Mouse (Mus musculus): Measurements from ENCODE around the gene Arl13b. TPM values are rescaled to one million over a fixed set of nuclear protein-coding genes. Genes with fewer than 3 reads are reported as not detected.

Gene Arl13b
- polyA plus RNA-seq, 1 experiment from 2014 or later: 22.1 TPM

DNA sequence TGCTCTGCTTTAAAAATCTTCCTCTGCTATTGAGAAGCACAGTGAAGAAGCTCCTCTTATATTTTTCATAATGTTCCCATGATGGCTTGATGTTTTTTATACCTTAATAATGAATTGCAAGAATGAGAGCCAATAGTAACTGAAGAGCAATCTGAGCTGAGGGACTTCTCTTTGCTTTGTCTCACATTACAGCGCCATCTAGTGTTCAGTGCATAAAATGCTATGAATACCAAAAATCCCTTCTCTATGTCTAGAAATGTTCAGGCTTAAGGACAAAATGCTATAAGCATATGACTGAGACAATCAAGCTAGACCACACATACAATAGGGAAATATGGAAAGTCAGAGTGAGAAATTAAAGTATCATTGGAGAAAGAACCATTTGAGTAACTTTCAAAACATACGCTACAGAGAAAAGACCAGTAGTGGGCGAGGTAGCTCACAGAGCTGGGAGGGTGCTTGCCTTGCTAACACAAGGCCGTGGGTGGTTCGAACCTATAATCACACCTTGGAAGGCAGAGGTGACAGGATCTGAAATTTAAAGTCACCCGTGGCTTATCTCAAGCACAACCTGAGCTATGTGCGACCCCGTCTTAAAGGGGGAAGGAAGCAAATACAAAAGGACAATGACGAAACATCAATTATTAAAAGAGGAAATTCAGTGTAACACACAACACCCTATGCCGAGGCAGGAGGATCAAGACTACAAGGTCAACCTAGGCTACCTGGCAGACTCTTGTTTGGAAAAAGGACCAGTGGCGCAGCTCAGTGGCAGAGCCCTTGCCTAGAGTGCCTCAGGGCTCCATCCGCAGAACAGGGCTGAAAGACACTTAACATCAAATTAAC lies 20.5 kb downstream of the Arl13b start:
- peak; percentile 36 for ATAC-seq

DNA sequence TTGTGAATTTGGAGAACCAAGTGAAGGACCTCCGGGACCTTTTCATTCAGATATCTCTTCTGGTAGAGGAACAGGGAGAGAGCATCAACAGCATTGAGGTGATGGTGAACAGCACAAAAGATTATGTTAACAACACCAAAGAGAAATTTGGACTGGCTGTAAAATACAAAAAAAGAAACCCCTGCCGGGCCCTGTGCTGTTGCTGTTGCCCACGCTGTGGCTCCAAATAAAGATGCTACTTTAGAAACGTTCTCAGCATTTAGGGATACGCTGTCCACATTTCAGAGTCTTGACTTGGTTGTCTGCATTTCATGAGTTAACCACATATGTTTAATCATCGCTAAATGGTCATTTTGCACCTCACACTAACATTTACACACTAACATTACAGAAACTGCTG lies 24.4 kb downstream of the Arl13b start:
- Histone ChIP-seq H3K27ac (ENCODE audit: low read length) (no peak overlapping the region), H3K4me2 (ENCODE audit: low read length) (no peak overlapping the region), H3K36me3 (ENCODE audit: control insufficient read depth, insufficient read depth) (no peaks in the 10 kb centered on the region), H3K4me1 (replicated peaks; ENCODE audit: control insufficient read depth, insufficient read depth, low read length) (no peaks in the 10 kb centered on the region), H3K9me3 (ENCODE audit: control insufficient read depth, low read length) (no peaks in the 10 kb centered on the region), H3K9ac (replicated peaks; ENCODE audit: low read depth, low read length) (no peak overlapping the region), H3K4me3 (replicated peaks; ENCODE audit: low read length) (no peak overlapping the region), H3K27me3 (replicated peaks; ENCODE audit: control insufficient read depth, insufficient read depth, low read length) (no peaks in the 10 kb centered on the region)
- no peak for ATAC-seq
- 93% methylated on average over 6 of the region's 6 CpGs for WGBS

More for the DNA sequence above, 20.5 kb downstream of the Arl13b start:
- Histone ChIP-seq H3K27ac (ENCODE audit: low read length) (no peak overlapping the region), H3K27me3 (replicated peaks; ENCODE audit: control insufficient read depth, insufficient read depth, low read length) (no peaks in the 10 kb centered on the region), H3K4me1 (replicated peaks; ENCODE audit: control insufficient read depth, insufficient read depth, low read length) (no peaks in the 10 kb centered on the region), H3K4me3 (replicated peaks; ENCODE audit: low read length) (no peak overlapping the region), H3K9ac (replicated peaks; ENCODE audit: low read depth, low read length) (no peak overlapping the region), H3K4me2 (ENCODE audit: low read length) (no peak overlapping the region), H3K36me3 (ENCODE audit: control insufficient read depth, insufficient read depth) (no peaks in the 10 kb centered on the region), H3K9me3 (ENCODE audit: control insufficient read depth, low read length) (no peaks in the 10 kb centered on the region)
- 78% methylated on average over 12 of the region's 12 CpGs for WGBS

DNA sequence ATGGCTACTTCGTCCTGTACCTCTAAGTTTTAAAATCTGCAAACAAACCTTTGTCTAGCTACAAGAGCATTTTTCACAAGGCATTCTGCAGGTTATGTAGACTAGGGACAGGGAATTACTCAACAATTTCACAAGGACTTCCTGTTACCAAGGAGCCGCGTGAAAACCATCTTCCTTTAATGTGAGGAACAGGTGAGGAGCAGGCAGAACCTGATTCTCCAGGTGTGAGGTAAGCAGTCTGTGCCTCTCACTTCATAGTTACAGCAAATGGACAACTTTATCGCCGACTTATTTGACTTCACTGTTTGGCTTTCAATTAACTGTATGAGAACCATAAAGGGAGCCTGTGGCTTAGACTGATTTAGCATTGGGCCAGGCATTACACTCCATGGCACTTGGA lies 32.3 kb downstream of the Arl13b start, which contains the start of gene Stx19:
Gene Stx19, plus strand, starts transcription at position 186 of the 400 bp plus-strand sequence.
- no peak within 1 kb of the TSS for H3K27ac ChIP-seq (ENCODE audit: low read length)
- no peaks in the 10 kb centered on the region for H3K9me3 ChIP-seq (ENCODE audit: control insufficient read depth, low read length)
- H3K36me3 ChIP-seq (ENCODE audit: control insufficient read depth, insufficient read depth): 0 out of 2 replicates have a peak, but pooled peaks cover 2% of the 10 kb centered on the region
- no peak within 1 kb of the TSS for H3K4me3 ChIP-seq (replicated peaks; ENCODE audit: low read length)
- no peak within 1 kb of the TSS for H3K9ac ChIP-seq (replicated peaks; ENCODE audit: low read depth, low read length)
- no peaks in the 10 kb centered on the region for H3K4me1 ChIP-seq (replicated peaks; ENCODE audit: control insufficient read depth, insufficient read depth, low read length)
- no peaks in the 10 kb centered on the region for H3K27me3 ChIP-seq (replicated peaks; ENCODE audit: control insufficient read depth, insufficient read depth, low read length)
- H3K4me2 ChIP-seq (ENCODE audit: low read length): no peak within 1 kb of the TSS
- WGBS: 89% methylated on average over 5 of the region's 5 CpGs
- no peak for ATAC-seq

DNA sequence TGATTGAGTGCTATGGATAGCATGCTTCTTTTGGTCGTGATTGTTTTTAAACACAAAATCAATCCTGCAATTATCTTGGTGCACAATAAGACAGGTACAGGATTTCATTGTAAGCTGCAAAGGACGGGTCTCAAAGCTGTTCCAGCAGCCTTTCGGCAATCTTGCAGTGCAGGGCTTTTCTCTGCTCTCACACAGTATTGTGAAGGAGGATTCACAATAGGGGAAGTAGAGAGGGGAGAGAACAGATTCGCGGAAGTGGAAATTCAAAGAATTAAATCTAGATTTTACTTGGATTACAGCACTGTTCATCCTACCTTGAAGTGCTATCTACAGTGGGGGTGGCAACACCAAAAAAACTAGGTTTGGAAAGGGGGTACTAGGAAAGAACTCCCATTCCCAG lies 33.0 kb downstream of the Arl13b start:
- Histone ChIP-seq H3K4me2 (ENCODE audit: low read length) (no peak overlapping the region), H3K4me1 (replicated peaks; ENCODE audit: control insufficient read depth, insufficient read depth, low read length) (no peaks in the 10 kb centered on the region), H3K27ac (ENCODE audit: low read length) (no peak overlapping the region), H3K9me3 (ENCODE audit: control insufficient read depth, low read length) (no peaks in the 10 kb centered on the region), H3K9ac (replicated peaks; ENCODE audit: low read depth, low read length) (no peak overlapping the region), H3K4me3 (replicated peaks; ENCODE audit: low read length) (no peak overlapping the region), H3K27me3 (replicated peaks; ENCODE audit: control insufficient read depth, insufficient read depth, low read length) (no peaks in the 10 kb centered on the region), H3K36me3 (ENCODE audit: control insufficient read depth, insufficient read depth) (0 out of 2 replicates have a peak, but pooled peaks cover 2% of the 10 kb centered on the region)
- no peak for ATAC-seq
- 76% methylated on average over 5 of the region's 5 CpGs for WGBS

DNA sequence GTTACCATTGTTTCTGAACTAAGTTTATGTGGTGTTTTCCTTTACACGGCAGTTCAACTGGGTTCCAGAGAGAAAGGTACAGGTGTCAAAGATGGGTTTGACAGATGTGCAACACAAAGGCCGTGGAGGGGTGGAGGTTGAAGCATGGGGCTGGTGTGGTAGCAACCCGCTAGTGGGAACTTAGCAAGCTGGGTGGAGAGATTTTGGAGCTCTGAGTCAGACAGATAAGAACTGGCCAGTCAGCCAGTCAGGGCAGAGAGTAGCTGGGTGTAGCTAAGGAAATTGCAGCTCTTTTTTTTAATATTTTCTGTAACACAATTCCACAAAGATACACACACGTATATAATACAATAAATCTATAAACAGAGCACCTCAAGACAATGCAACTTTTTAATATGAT lies 36.0 kb downstream of the Arl13b start:
- Histone ChIP-seq H3K4me2 (ENCODE audit: low read length) (no peak overlapping the region), H3K27ac (ENCODE audit: low read length) (no peak overlapping the region), H3K27me3 (replicated peaks; ENCODE audit: control insufficient read depth, insufficient read depth, low read length) (no peaks in the 10 kb centered on the region), H3K36me3 (ENCODE audit: control insufficient read depth, insufficient read depth) (0 out of 2 replicates have a peak, but pooled peaks cover 2% of the 10 kb centered on the region), H3K4me3 (replicated peaks; ENCODE audit: low read length) (no peak overlapping the region), H3K9me3 (ENCODE audit: control insufficient read depth, low read length) (no peaks in the 10 kb centered on the region), H3K4me1 (replicated peaks; ENCODE audit: control insufficient read depth, insufficient read depth, low read length) (no peaks in the 10 kb centered on the region), H3K9ac (replicated peaks; ENCODE audit: low read depth, low read length) (no peak overlapping the region)
- WGBS: 94% methylated on average over 4 of the region's 4 CpGs
- no peak for ATAC-seq

DNA sequence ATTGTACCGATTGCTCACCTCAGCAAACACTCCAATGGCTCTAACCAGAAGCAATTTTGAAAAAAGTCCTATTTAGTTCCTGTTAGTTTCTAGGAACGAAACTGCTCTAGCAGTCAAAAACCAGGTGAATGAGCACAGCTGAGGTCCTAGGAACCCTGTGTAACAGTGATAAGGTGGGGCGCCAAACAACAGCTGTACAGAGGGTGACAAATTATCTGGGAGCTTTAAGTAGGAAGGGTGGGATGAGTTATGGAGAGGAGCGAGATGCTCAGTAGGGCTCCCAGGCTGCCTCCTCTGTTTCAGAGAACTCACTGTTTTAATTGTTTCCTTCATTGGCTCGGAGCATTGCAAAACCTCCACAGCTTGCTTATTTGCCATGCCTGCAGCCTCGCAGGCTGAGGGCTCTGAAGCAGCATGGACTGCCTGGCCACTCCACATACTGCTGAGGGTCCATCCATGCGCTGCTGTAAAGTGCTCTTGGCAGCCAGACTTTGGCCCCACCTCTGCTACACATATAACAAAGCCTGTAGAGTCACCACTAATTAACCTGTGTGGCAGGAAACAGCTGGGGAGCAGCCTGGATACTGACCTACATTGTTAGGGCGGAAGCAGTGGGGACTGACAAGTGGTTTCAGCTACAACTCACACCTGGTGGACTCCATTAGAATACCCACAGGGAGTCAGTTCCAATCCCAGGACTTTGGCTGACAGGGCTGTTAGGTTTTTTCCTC lies 39.4 kb downstream of the Arl13b start:
- Histone ChIP-seq H3K4me1 (replicated peaks; ENCODE audit: control insufficient read depth, insufficient read depth, low read length) (no peaks in the 10 kb centered on the region), H3K4me2 (ENCODE audit: low read length) (no peak overlapping the region), H3K9me3 (ENCODE audit: control insufficient read depth, low read length) (no peaks in the 10 kb centered on the region), H3K4me3 (replicated peaks; ENCODE audit: low read length) (no peak overlapping the region), H3K27ac (ENCODE audit: low read length) (no peak overlapping the region), H3K36me3 (ENCODE audit: control insufficient read depth, insufficient read depth) (0 out of 2 replicates have a peak, but pooled peaks cover 2% of the 10 kb centered on the region), H3K9ac (replicated peaks; ENCODE audit: low read depth, low read length) (no peak overlapping the region), H3K27me3 (replicated peaks; ENCODE audit: control insufficient read depth, insufficient read depth, low read length) (no peaks in the 10 kb centered on the region)
- no peak for ATAC-seq
- 58% methylated on average over 8 of the region's 8 CpGs for WGBS

DNA sequence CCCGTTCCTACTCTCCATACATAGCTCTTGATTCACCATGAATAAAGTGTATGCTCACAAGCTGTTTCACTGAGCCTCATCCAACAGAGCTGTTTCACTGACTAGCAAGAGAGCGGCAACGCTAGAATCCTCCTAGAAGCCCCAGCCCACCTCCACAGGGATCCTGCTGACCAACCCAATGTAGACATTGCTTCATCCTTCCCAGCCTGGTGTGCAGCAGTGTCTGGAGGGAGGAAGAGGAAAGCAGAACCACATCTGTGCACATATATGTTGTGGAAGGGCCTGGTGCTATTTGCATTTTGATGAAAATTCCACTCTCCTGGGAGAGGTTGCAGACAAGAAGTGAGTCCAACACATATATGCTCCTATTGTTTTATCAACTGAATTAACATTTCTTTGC lies 42.2 kb downstream of the Arl13b start:
- no peak overlapping the region for H3K9ac ChIP-seq (replicated peaks; ENCODE audit: low read depth, low read length)
- H3K9me3 ChIP-seq (ENCODE audit: control insufficient read depth, low read length): no peaks in the 10 kb centered on the region
- H3K4me1 ChIP-seq (replicated peaks; ENCODE audit: control insufficient read depth, insufficient read depth, low read length): no peaks in the 10 kb centered on the region
- H3K27ac ChIP-seq (ENCODE audit: low read length): no peak overlapping the region
- peaks cover 2% of the 10 kb centered on the region; the same call in 1 of the 2 replicates for H3K36me3 ChIP-seq (ENCODE audit: control insufficient read depth, insufficient read depth)
- 97% methylated on average over 3 of the region's 3 CpGs for WGBS
- ATAC-seq: no peak
- no peak overlapping the region for H3K4me2 ChIP-seq (ENCODE audit: low read length)
- no peak overlapping the region for H3K4me3 ChIP-seq (replicated peaks; ENCODE audit: low read length)
- H3K27me3 ChIP-seq (replicated peaks; ENCODE audit: control insufficient read depth, insufficient read depth, low read length): no peaks in the 10 kb centered on the region

DNA sequence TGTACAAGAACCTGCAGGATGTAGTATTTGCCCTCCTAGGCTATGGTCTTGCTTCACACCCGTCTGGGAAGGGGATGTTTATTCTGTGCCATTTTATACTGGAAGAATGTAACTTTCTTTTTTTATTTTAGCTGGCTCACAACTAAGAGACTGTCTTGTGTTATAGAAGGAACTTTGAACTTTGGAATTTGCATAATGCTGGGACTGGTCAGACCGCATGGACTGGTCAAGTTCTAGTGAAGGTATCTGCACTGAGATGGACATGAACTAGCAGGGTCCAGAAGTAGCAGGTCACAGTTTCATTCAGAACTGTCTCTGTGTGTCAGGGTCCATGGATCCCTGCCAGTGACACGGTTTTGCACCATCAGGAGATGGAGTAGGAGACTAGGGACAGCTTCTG lies 47.0 kb downstream of the Arl13b start:
- WGBS: 93% methylated on average over 3 of the region's 3 CpGs
- no peak overlapping the region for H3K27ac ChIP-seq (ENCODE audit: low read length)
- ATAC-seq: no peak
- H3K27me3 ChIP-seq (replicated peaks; ENCODE audit: control insufficient read depth, insufficient read depth, low read length): no peaks in the 10 kb centered on the region
- no peak overlapping the region for H3K4me3 ChIP-seq (replicated peaks; ENCODE audit: low read length)
- H3K9ac ChIP-seq (replicated peaks; ENCODE audit: low read depth, low read length): no peak overlapping the region
- no peaks in the 10 kb centered on the region for H3K9me3 ChIP-seq (ENCODE audit: control insufficient read depth, low read length)
- H3K4me1 ChIP-seq (replicated peaks; ENCODE audit: control insufficient read depth, insufficient read depth, low read length): no peaks in the 10 kb centered on the region
- H3K4me2 ChIP-seq (ENCODE audit: low read length): no peak overlapping the region
- H3K36me3 ChIP-seq (ENCODE audit: control insufficient read depth, insufficient read depth): peaks cover 10% of the 10 kb centered on the region

DNA sequence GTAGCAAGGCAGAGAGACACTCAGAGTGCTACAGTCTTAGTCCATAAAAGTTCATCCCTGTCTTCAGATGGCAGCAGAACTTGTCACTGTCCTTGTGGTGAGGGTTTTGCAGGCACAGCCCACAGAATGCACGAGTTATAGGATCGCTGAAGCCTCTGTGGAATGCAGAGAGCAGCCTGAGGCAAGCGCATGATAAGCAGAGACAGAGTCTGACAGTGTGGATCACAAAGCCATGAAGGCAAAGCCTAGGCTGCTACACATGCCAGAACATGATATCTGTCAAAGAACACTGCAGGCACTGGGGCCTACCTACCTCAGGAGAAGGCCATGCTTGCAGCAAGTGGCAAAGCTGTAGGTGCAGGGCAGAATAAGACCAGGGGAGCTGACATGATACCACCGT lies 47.4 kb downstream of the Arl13b start:
- Histone ChIP-seq H3K9ac (replicated peaks; ENCODE audit: low read depth, low read length) (no peak overlapping the region), H3K9me3 (ENCODE audit: control insufficient read depth, low read length) (no peaks in the 10 kb centered on the region), H3K27ac (ENCODE audit: low read length) (no peak overlapping the region), H3K4me3 (replicated peaks; ENCODE audit: low read length) (no peak overlapping the region), H3K36me3 (ENCODE audit: control insufficient read depth, insufficient read depth) (peaks cover 10% of the 10 kb centered on the region), H3K27me3 (replicated peaks; ENCODE audit: control insufficient read depth, insufficient read depth, low read length) (no peaks in the 10 kb centered on the region), H3K4me1 (replicated peaks; ENCODE audit: control insufficient read depth, insufficient read depth, low read length) (no peaks in the 10 kb centered on the region), H3K4me2 (ENCODE audit: low read length) (no peak overlapping the region)
- 93% methylated on average over 4 of the region's 4 CpGs for WGBS
- ATAC-seq: no peak
